Mouse (Mus musculus): ENCODE results near the gene Chic2. TPM values are rescaled to one million over a fixed set of nuclear protein-coding genes. Genes with fewer than 3 reads are reported as not detected.

Chic2 gene
- 0.86 and 32.0 TPM in 2 replicates for polyA plus RNA-seq (2021; fragmentation: Nextera tagmentation)
- long read RNA-seq, experiment 1, full-length matches to known transcripts, result 1 of 5 reads
- long read RNA-seq, experiment 1, partial matches to known transcripts, result 0 of 5 reads
- long read RNA-seq, experiment 1, other reads (novel, unspliced or antisense), result 4 of 5 reads
- long read RNA-seq, experiment 2, full-length matches to known transcripts, result 1 of 2 reads
- long read RNA-seq, experiment 2, partial matches to known transcripts, result 1 of 2 reads
- long read RNA-seq, experiment 2, other reads (novel, unspliced or antisense), result 0 of 2 reads

DNA sequence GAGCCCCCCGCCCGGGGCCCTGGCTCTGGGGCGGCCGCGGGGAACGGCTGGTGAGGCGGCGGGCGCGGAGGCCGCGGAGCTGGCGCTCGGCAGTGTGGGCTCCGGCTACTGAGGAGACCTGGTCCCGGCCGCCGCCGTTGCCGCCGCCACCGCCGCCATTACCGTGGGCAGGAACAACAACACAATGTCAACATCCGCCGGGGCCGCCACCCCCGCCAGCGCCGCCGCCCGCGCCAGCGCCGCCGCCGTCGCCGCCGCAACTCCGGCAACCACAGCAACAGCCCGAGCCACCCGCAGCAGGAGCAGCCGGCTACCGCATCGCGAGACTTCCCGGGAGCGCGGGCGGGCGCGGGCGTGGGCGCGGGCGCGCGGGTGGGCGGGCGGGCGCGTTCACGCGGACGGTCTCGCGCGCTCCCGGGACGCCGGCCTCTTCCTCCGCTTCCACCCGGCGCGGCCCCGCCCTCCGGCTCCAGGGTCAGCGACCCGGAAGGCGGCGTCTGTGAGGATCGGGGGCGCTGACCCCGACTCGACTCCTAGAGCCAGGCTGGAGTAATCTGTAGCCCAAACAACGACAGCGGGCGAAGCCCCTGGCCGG, at the start of gene Chic2:
Gene Chic2 (minus strand): TSS at position 465 of the 595 bp plus-strand sequence.

DNA sequence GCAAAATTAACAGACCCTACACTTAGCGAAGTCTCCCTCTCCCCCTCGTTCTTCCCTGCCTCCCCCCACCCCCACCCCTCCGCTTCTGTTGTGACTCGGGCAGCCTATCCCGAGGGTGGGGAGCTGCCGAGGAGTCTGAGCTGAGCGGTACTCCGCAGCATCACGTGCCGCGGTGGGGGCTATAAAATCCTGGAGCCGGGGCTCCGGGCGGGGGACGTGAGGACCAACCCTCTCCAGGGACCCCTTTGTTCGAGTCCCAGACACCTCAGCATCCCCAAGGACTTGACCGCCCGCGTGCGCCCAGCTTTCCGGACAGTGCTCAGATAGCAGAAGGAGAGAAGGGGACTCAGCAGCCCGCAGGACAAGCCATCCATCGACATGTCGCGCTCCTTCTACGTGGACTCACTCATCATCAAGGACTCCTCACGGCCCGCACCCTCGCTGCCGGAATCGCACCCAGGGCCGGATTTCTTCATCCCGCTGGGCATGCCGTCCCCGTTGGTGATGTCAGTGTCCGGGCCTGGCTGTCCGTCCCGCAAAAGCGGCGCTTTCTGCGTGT, 30.9 kb upstream of the Chic2 start, which contains the start of gene Gsx2:
Gene Gsx2 (plus strand): TSS at position 219 of the 559 bp plus-strand sequence.

Other genes starting within 250 kb of the Chic2 start
- 0.38 and 0.50 TPM in 2 replicates for gene Gsx2, start 30.8 kb upstream of the Chic2 start, polyA plus RNA-seq (2021; fragmentation: Nextera tagmentation)
- 8.2 and 10.8 TPM in 2 replicates for gene Pdgfra, start 107.5 kb upstream of the Chic2 start, polyA plus RNA-seq (2021; fragmentation: Nextera tagmentation)

All from left cerebral cortex, adult 6 months (tissue).